Mouse (Mus musculus) CH12.LX (cell line): ENCODE measurements around the gene Gnb1l.

ENCODE experiments used
- CTCF ChIP-seq, 2 experiments: IDR thresholded peaks in 1 of 2; conservative IDR thresholded peaks in 1 of 2; 2 replicates each; pipeline ENCODE4 v1.5.1; 2011 to 2012; ENCODE audit warnings: low read depth in 2 of 2, low read length in 2 of 2, improper control_type of control experiment in 1 of 2, inconsistent platforms in 1 of 2, mild to moderate bottlenecking in 1 of 2, moderate library complexity in 1 of 2
- NRF1 ChIP-seq: IDR thresholded peaks from 2 replicates; pipeline ENCODE4 v1.6.1; 2014; ENCODE audit warnings: low read depth, mild to moderate bottlenecking, inconsistent platforms, low read length, improper control_type of control experiment, moderate library complexity
- RCOR1 ChIP-seq: conservative IDR thresholded peaks from 2 replicates; pipeline ENCODE4 v1.6.1; 2012; ENCODE audit warnings: low read depth, mild to moderate bottlenecking, inconsistent platforms, low read length, improper control_type of control experiment
- TBP ChIP-seq: conservative IDR thresholded peaks from 2 replicates; pipeline ENCODE4 v1.6.1; 2011; ENCODE audit warnings: low read depth, low read length, improper control_type of control experiment
- USF1 ChIP-seq: IDR thresholded peaks from 2 replicates; pipeline ENCODE4 v1.6.1; 2014; ENCODE audit warnings: low read depth, mild to moderate bottlenecking, inconsistent platforms, low read length, improper control_type of control experiment

GRCm38 (mm10) chr16:18471381-18471955 is 27.0 kb upstream of the Gnb1l start:
- no peak for TF ChIP-seq NRF1
- no peak for TF ChIP-seq CTCF (conservative IDR thresholded peaks at IDR 0.05 in 1 of 2, IDR thresholded peaks at IDR 0.05 in 1 of 2; ENCODE audit: low read depth in 2 of 2, low read length in 2 of 2)
- TF ChIP-seq TBP: no peak
- no peak for TF ChIP-seq USF1
- no peak for TF ChIP-seq RCOR1
